Mouse (Mus musculus) B cell, adult 2 months (primary cell): ENCODE data around the gene Sult2a3.
"Not testable (repeated sequence)": the region's sequence is repeated elsewhere in the genome, so short reads cannot be mapped to it uniquely, and the experiment has no call there.

Experiments used
- DNase-seq, 2 experiments: peaks; one replicate each; pipeline ENCODE4 v3.0.0; 2022

Gene Sult2a3

GRCm38 (mm10) chr7:14122944-14123343 lies at the start of gene Sult2a3:
TSS of gene Sult2a3 (minus strand) at chr7:14123044.
- DNase-seq, result no peak

GRCm38 (mm10) chr7:14120436-14120835 lies 2.4 kb downstream of the Sult2a3 start:
- no peak for DNase-seq

GRCm38 (mm10) chr7:14119865-14120264 lies 3.0 kb downstream of the Sult2a3 start:
- not testable (repeated sequence) for DNase-seq

- no peak for DNase-seq
These were observed 6.1 kb downstream of the Sult2a3 start for GRCm38 (mm10) chr7:14116761-14117160.

DNA sequence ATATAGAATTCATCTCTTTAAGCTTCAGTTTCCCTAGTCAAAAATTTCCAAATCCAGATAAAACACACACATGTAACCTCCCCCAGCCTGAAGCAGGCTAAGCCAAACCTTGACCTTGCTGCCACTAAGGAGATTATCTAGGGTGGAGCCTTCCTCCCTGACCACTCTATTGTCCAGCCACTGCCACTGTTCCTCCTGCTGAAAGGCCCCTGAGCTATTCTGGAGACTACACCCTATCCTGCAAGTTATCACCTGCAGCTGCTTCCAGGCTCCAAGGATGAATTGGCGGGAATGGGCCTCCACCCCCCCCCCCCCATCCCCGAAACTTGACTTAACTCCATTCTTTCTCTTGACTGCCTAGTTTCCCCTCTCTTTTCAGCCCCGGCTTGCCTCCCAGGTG lies 8.4 kb downstream of the Sult2a3 start:
- not testable (repeated sequence) for DNase-seq

GRCm38 (mm10) chr7:14047821-14048220 lies 75.0 kb downstream of the Sult2a3 start:
- not testable (repeated sequence) for DNase-seq

- not testable (repeated sequence) for DNase-seq
These were observed 92.0 kb downstream of the Sult2a3 start for GRCm38 (mm10) chr7:14030831-14031230.
